Mouse (Mus musculus) heart, postnatal 4 days (tissue): ENCODE measurements at regions not wholly inside any gene's neighbourhood (a gene's known extent, or its start where the extent isn't known, plus 50 kb on each side); places are given as distances from the start of the nearest gene placed in this dataset.

Experiments used
- DNase-seq: peaks from one replicate; pipeline ENCODE4 v3.0.0; 2021

GRCm38 (mm10) chr9:120767396-120767795 lies 161.6 kb upstream of the Ctnnb1 start:
- DNase-seq: no peak

GRCm38 (mm10) chr9:120769056-120769455 lies 160.0 kb upstream of the Ctnnb1 start:
- DNase-seq: no peak

- no peak for DNase-seq
Measured at GRCm38 (mm10) chr9:120769679-120770078, 159.3 kb upstream of the Ctnnb1 start.

GRCm38 (mm10) chr9:120770886-120771285 lies 158.1 kb upstream of the Ctnnb1 start:
- no peak for DNase-seq

GRCm38 (mm10) chr9:120771896-120772530 lies 157.0 kb upstream of the Ctnnb1 start:
- DNase-seq: no peak

- DNase-seq: no peak
Measured at GRCm38 (mm10) chr9:120774251-120774650, 154.8 kb upstream of the Ctnnb1 start.

GRCm38 (mm10) chr9:120774772-120775171 lies 154.2 kb upstream of the Ctnnb1 start:
- no peak for DNase-seq

- DNase-seq: no peak
Measured at GRCm38 (mm10) chr9:120775721-120776120, 153.3 kb upstream of the Ctnnb1 start.

- peak; percentile 51 for DNase-seq
Measured at GRCm38 (mm10) chr9:120776456-120777001, 152.5 kb upstream of the Ctnnb1 start.

- DNase-seq: no peak
Measured at GRCm38 (mm10) chr9:120777016-120777415, 152.0 kb upstream of the Ctnnb1 start.

- DNase-seq: peak; percentile 55
Measured at GRCm38 (mm10) chr9:120777501-120777900, 151.5 kb upstream of the Ctnnb1 start.

GRCm38 (mm10) chr9:120778423-120778822 lies 150.6 kb upstream of the Ctnnb1 start:
- DNase-seq: peak; percentile 49

GRCm38 (mm10) chr9:120794210-120794609 lies 134.8 kb upstream of the Ctnnb1 start:
- DNase-seq: no peak

GRCm38 (mm10) chr9:120796111-120796880 lies 132.7 kb upstream of the Ctnnb1 start:
- DNase-seq: no peak

GRCm38 (mm10) chr9:120797996-120798663 lies 130.9 kb upstream of the Ctnnb1 start:
- no peak for DNase-seq

GRCm38 (mm10) chr9:120798901-120799300 lies 130.1 kb upstream of the Ctnnb1 start:
- no peak for DNase-seq

GRCm38 (mm10) chr9:120802646-120803045 lies 126.4 kb upstream of the Ctnnb1 start:
- no peak for DNase-seq

GRCm38 (mm10) chr9:120804760-120805294 lies 124.2 kb upstream of the Ctnnb1 start:
- DNase-seq: peak; percentile 15

GRCm38 (mm10) chr9:120808741-120809425 lies 120.1 kb upstream of the Ctnnb1 start:
- no peak for DNase-seq

GRCm38 (mm10) chr9:120811522-120811921 lies 117.5 kb upstream of the Ctnnb1 start:
- DNase-seq: no peak

GRCm38 (mm10) chr9:120812667-120813210 lies 116.3 kb upstream of the Ctnnb1 start:
- DNase-seq: no peak

- DNase-seq: no peak
Measured at GRCm38 (mm10) chr9:120814286-120814685, 114.7 kb upstream of the Ctnnb1 start.
